Mouse (Mus musculus) right cerebral cortex, postnatal 25 days (tissue): ENCODE measurements at regions not wholly inside any gene's neighbourhood (a gene's known extent, or its start where the extent isn't known, plus 50 kb on each side); places are given as distances from the start of the nearest gene placed in this dataset.
"Not testable (repeated sequence)": the region's sequence is repeated elsewhere in the genome, so short reads cannot be mapped to it uniquely, and the experiment has no call there.

Experiments
- DNase-seq: peaks from one replicate; pipeline ENCODE4 v3.0.0; 2022

DNA sequence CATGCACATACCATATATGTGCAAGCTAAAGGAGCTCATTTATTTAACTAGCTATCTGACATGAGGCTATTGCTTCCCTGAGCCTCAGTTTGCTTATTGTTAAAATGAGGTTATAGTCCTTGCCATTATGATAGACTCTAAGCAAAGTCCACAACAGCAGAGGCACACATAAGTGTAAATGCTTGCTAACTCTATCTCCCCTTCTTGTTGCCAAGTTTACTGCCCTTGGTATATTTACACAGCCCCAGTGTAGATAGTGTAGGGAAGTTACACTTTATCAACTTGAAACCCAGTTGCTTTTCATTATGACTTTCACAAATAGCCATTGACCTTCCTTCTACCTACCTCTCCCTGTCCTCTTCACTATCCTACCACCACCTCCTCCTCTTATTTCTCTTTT is 782.6 kb upstream of the Agtr1b start:
- no peak for DNase-seq

DNA sequence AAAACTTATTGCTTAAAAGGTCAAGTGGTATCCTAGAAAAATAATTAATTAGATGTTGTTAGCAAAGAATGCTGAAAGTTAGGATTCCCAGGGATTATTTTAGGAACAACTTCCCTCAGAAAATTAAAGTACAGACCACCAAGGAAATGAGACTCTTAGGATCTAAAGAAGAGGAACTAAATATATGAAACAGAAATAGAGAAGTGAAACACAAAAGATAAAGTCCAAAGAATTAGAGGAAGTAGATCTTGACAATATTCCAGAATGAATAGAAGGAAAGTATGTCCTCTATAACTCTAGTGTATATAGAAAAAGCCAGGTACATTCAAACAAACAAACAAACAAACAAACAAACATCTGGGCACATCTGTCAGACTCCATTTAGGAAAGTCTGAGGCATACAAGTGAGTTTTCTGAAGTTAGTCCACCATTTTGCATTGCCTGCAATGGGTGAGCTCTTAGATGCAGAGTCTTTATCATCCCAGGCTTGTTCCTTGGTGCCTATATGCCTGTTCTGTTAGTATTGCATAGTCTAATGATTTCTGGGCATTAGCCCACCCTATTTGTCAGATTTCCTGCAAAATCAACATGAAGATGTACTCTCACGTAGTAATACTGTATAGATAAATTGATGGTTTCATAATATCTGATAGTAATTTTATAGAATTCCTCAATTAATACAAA is 762.0 kb upstream of the Agtr1b start:
- no peak for DNase-seq

DNA sequence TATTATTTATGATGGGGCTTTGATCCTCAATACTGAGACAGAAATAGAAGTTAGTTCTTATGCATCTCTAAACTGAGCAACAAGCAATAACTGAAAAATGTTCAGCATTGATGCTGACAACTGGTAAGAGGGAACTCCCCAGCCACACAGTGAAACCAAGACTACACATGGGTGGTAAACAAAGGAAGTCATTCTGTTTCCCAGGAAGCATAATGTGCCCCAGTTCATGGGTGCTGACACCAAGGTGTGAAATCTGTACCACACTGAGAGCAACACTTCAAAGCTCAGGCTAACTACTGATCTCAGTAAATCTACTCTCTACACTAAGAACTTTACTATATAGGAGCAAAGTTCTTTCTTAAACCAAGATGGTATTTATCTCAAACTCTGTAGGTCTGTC is 759.2 kb upstream of the Agtr1b start:
- DNase-seq, result no peak

DNA sequence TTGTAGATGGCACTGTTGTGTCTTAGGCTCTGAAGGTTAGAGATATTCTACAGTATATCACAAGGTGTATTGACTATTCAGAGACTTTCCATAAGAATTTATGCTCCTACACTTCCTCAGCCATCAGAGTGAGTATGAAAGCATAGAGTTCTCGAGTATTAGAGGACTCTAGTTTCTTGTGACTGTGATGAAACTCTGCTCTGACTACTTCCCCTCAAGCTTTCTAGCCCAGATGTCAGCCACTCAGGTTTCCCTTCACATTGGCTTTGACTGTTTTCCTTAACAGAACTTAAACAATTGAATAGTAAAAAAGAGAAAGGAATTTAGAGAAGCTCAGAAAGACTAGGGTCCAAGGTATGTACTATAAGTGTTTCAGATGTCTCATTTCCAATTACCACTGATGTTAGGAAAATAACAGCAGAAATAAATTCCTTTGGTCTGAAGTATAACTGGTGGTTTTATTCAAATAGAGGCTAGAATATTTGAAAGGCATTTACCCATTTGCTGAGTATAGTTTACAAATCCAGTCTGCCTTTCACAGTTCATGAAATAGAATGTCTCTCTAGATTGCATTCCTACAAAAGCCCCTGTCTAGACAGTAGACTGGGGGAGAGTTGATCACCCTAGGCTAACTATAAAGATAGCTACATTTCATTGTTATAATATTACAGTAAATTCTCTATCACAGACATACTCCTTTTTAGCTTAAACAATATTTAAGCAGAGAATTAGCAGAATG is 751.4 kb upstream of the Agtr1b start:
- DNase-seq, result no peak

DNA sequence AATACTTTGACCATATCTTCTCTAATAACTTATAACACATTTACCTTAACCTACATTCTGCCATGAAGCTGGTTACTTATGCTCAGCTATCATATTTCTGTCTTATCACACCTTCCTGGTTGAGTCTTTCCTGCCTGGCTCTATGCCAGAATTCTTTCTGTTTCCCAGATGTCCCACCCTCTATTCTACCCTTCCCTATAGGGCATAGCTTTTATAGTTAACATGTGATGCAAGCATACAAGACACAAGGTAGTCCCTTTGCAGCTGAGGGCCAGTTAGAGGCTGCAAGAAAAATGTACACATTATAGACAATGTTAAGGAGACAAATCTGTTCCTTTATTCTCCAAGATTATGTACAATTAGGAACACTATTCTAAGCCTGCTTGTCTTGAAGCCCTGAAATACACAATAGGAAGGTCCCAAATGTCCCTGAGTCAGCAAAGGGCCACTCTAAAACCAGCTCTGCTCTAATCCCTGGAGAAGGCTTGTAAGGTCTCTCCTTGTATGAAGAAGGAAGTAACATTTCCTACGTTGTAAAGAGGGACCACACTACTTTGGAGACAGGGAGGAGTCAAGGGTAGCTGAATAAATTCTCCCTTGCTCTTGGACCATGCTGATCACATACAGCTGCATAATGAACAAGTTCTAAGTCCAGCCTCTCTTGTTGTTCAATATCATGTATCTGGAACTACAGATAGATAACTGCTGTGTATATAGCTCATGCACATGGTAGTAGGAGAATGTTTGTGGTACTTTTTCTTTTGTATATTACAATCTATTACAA is 745.0 kb upstream of the Agtr1b start:
- DNase-seq, result no peak

DNA sequence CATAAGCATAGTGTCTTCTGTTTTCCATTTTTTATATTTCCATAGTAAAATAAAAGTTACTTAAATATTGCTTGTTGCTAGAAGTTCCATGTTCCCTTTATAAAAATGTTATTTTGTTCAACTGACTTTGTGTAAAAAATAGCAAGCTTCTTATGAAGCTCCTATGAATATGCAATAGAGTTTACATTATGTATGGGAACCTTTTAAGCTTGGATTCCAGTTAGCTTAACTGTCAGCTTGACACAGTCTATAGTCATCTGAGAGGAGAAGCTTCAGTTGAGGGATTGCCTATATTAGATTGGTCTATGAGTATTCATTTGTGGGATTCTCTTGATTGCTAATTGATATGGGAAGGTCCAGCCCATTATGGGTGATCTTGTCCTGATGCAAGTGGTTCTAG is 723.2 kb upstream of the Agtr1b start:
- no peak for DNase-seq

DNA sequence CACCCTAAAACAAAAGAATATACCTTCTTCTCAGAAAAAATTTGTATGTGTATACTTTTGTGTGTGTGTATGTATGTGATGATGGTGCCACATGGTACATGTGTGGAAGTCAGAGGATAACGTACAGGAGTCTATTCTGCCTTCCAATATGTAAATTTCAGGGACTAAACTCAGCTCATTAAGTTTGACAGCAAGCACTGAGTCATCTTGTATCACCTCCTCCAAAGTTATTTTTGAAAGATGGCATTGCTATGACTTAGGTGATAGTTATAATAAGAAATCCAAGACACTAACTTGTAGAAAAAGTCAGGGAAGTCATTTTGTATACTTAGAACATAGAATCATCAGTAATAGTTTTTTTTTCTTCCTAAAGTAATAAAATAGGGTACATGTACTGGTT is 719.4 kb upstream of the Agtr1b start:
- DNase-seq, result no peak

DNA sequence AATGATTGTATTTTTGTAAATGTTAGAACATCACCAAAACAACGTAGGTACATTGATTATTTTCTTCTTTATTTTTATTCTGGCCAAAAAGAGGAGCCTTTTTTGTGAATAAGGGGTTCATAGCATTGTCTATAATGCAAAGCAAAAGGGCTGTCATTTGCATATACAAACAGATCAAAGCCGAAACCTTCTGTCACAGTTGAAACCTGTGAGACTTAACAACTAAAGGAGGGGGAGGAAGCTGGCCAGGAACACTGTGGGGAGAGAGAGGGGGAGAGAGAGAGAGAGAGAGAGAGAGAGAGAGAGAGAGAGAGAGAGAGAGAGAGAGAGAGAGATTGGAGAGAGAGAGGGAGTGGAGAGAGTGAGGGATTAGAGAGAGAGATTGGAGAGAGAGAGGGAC is 710.6 kb upstream of the Agtr1b start:
- DNase-seq, result no peak

DNA sequence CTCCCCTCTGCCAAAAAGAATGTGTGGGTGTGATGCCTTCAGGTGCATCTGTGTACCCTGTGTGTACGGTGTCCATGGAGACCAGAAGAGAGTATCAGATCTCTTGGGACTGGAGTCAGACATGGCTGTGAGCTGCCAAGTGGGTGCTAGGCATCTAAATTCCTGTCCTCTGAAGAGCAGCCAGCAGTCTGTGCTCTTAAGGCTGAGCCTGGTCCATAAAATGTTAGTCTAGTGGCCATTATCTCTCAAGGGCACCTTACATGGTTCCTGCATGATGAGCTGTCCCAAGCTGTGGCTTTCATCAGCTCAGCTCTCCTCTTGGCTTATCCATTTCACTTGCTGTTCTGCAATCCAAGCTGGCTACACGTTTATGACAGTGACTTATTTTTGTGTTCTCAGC is 686.4 kb upstream of the Agtr1b start:
- DNase-seq, result not testable (repeated sequence)

DNA sequence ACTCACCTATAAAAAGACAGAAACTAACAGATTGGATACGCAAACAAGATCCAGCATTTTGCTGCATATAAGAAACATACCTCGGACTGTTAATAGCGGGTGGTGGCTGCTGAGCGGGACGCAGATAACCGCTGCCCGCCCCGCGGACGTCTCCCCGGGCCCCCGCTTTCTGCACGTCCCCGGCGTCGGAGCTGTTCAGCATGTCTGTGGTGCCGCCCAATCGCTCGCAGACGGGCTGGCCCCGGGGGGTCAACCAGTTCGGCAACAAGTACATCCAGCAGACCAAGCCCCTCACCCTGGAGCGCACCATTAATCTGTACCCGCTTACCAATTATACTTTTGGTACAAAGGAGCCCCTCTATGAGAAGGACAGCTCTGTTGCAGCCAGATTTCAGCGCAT is 682.4 kb upstream of the Agtr1b start:
- not testable (repeated sequence) for DNase-seq

DNA sequence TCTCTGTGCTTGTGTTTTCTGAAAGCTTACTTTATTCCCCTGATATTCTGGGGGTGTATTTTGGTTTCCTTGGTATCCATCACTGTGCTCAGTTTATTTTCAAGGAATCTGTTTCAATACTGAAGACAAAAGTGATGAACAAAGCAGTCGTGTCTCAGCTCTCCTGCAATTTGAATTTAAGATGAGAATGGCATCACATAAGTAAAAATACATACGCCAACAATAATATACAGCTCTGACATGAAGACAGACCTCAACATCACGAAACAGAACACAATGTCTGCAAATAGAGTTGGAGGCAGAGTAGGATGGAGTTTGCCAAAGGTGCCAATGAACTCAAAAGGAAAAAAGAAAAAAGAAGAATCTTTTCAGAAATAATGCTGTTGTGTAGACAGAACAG is 679.0 kb upstream of the Agtr1b start:
- DNase-seq, result no peak

DNA sequence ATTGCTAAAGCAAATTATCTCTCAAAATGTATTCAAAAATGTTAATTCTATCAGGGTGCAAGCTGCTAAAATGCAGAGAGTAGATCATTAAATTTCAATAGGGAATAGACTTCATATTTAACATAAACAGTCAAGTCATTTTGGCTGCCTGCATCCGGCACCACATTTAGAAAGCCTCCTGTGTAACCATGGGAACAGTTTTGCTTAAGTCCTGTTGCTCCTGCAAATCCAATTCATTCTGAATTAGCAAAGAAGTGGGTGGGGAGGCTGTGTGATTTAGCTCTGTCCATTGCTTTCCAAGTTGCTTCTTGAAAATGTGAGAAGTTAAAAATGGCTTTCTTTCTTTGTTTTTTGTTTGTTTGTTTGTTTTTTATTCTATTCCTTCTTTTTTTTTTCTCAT is 658.9 kb upstream of the Agtr1b start:
- peak; percentile 31 for DNase-seq

DNA sequence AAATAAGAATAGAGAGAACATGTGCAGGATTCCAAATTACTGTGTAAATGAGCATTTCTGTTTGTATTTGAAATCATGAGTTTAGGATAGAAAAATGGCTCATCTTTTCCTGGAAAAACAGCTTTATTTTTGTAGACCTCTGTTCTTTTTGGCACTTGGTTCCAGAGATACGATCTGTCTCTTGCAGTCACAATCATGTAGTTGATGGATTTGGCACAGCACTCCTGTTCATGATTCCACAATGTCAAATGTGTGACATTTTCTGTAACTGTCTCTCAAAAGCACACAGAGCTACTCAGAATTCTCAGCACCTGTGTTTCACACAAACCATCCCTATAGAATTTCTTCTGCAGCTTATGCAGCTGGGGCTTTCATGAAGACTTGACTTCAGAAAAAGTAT is 654.0 kb upstream of the Agtr1b start:
- no peak for DNase-seq

DNA sequence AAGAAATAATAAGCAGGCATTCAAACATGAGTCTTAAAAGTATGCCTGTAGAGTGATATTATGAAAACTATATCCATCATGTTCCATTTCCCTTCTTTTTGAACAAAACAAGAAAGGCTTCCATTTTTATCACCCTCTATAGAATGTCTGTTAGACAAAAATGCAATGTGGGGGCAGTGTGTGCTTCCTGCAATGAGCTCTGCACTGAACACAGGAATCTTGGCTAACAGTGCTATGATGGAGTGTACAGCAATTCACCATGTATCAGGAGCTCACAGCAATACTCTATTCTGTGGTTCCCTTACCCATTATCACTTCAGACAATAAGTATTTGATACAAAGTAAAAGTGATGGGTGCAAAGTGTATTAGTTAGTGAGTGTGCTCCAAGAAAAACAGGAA is 653.3 kb upstream of the Agtr1b start:
- no peak for DNase-seq

DNA sequence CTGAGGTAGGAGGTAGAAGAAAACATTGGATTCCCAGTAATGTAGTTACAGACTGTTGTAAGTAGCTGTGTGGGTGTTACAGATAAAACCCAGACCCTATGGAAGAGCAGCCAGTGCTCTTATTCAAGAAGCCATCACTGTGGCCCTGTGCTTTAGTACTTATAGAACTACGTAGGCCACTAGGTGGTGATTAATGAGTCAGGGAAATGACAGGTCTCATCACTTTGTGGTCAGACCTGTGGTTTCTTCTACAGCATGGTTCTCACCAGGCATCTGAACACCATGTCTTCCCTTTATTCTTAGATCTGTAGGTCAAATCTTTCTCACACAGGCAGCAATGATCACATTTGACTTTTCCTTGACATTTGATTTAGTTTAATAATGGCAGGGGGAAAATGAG is 642.7 kb upstream of the Agtr1b start:
- no peak for DNase-seq

DNA sequence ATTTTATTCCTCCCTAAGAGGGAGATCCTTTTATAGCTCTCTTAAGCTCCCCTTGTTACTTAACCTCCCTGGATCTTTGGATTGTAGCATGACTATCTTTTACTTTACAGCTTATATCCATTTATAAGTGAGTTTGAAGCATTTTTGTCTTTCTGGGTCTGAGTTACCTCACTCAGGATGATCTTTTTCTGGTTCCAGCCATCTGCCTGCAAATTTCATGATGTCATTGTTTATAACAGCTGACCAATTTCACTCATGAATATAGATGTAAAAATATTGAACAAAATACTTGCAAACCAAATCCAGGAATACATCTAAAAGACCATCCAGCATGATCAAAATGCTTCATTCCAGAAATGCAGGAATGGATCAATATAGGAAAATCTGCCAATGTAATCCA is 631.3 kb upstream of the Agtr1b start:
- no peak for DNase-seq

DNA sequence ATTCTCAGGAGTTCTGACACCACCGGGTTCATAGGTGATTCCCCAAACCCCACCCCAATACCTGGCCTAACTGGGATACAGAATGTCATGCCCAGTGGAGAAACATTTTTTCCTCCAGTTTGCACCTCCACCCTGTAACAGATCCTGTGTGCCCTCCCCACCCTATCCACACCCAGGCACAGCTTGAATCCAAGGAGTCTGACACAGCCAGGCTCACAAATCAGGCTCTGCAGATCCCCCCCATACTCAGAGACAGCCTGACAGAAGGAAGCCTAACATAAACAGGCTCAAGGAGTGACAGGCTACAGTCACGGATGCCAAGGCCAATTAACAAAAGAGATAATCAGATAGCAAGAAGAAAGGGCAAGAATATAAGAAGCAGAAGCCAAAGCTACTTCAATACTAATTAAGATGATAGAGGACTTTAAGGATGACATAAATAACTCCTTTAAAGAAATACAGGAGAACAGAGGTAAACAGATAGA is 622.6 kb upstream of the Agtr1b start:
- DNase-seq, result no peak

DNA sequence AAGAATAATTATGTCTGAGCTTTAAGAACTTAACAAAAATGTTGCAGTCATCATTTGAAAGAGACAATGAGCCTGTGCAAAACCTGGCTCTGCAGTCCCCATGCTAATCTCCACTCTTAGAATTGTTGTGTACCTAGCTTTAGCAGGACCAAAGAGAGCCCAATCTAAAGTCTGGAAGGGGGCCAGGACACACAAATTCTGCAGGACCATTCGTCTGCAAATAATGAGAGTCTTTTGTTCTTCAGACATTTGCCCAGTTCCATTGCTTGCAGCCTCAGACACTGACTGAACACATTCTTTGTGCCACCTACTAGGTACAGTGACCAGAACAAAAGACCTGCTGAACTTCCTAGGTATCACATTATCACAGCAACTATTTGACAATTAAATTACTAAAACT is 620.0 kb upstream of the Agtr1b start:
- no peak for DNase-seq

DNA sequence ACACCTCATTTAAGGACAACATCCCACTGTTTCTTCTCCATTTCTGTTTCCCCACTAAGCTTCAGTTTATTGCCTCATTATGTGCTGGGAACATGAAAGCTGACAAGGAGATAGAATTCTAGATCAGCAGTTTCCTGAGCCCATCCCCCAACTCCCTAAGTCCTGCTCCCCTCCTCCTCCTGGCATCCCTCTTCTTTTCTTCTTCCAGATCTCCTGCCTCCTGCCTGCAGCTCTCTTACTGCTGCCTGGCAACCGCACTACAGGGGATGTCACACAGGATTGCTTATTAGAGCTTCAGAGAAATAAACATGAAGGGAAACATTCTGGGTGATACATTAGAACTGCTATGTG is 619.4 kb upstream of the Agtr1b start:
- peak; percentile 11 for DNase-seq

DNA sequence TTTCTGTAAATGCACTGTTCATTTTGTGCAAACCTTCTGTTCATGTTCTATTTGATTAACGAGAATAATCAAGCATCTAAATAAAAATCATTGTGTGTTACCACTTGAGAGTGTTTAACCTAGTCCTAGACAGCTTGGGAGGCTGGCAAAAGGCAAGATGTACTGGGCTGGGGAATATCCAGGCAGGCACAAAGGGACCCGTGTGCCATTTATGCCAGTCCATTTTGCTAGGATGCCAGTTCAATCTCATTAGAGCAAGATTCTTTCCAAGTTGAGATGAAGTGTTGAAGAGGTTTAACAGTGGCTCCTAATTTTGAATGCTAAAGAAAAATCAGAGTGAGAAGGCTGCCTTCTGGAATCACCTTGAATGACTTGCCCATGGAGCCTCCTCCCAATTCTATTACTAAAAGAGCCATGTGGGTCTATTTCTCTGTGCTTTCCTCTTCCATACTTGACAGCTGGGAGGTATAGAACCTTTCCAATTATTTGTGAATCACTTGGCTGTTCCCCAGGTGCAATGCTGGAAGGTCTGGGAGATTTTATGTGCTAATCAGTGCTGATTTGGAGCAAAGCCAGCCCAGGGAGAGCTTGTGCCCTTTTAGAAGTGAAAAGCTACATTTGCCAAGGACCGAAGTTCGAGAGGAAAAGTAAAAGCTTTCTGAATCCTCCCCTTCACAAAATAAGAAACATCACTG is 618.9 kb upstream of the Agtr1b start:
- peak; percentile 12 for DNase-seq

DNA sequence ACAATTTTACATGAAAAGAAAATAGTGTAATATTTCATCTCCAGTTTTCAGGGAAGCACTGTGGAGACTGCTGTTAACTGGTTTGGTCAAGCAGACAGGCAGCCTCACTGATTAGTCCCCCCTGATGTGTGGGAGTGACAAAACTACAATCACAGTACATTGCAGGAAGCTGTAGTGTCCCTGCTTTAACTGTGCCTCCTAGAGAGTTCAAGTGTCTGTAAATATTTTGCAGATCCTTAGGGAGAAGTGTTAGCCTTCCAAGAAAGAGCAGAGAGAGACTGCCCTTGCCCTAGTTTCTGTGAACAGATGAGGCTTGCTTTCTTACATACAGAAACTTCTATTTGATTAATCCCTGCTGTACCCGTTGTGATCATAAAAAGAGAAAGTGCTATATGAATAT is 617.2 kb upstream of the Agtr1b start:
- DNase-seq, result no peak

DNA sequence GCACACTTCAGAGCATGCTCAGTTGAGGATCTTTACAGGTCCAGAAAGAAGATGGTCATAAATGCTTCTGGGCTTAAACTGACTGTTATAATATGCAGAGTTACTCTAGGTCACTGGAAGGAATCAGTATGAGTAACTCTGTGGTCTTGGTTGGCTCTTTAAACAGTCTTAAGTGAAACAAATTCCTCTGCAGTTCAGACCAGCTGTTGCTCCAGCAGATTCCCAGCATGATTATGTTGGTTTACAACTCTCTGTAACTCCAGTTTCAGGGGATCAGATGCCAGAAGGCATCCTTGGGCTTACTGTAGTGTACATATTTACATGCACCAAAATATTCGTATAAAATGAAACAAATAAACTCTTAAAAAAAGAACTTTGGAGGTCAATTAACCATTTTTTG is 606.1 kb upstream of the Agtr1b start:
- no peak for DNase-seq
